Mouse (Mus musculus) forebrain, embryonic 16.5 days (tissue): ENCODE measurements around the gene Olfr530. TPM values are rescaled to one million over a fixed set of nuclear protein-coding genes. Genes with fewer than 3 reads are reported as not detected.

ENCODE experiments used
- polyA plus RNA-seq: library from polyadenylated mRNA; unstranded; fragments of >200 nt; fragmentation: Nextera tagmentation; extraction: Ambion mirVana; gene quantifications from 2 replicates; pipeline ENCODE4 v1.2.1, GENCODE M21; 2015

Olfr530 gene
- polyA plus RNA-seq, 1 experiment from 2014 or later: not detected

Other genes with a start within 250 kb of the Olfr530 start
- 34.6 and 36.5 TPM in 2 replicates for gene Mtg1, start 238.8 kb downstream of the Olfr530 start, polyA plus RNA-seq
- gene Sprn, start 221.5 kb downstream of the Olfr530 start, polyA plus RNA-seq: 15.7 and 19.1 TPM in 2 replicates
- not detected in 2 replicates for gene Olfr522, start 211.6 kb downstream of the Olfr530 start, polyA plus RNA-seq
- gene Olfr523, start 203.1 kb downstream of the Olfr530 start, polyA plus RNA-seq: not detected in 2 replicates
- gene Olfr524, start 170.4 kb downstream of the Olfr530 start, polyA plus RNA-seq: not detected in 2 replicates
- gene Cd163l1, start 158.1 kb downstream of the Olfr530 start, polyA plus RNA-seq: not detected in 2 replicates
- gene 5830411N06Rik, start 129.0 kb downstream of the Olfr530 start, polyA plus RNA-seq: not detected in 2 replicates
- gene Olfr525, start 55.5 kb downstream of the Olfr530 start, polyA plus RNA-seq: not detected in 2 replicates
- not detected in 2 replicates for gene Olfr527, start 42.3 kb downstream of the Olfr530 start, polyA plus RNA-seq
- gene Olfr60, start 14.7 kb downstream of the Olfr530 start, polyA plus RNA-seq: not detected in 2 replicates
- gene Olfr531, start 26.6 kb upstream of the Olfr530 start, polyA plus RNA-seq: not detected in 2 replicates
- gene Olfr532, start 45.3 kb upstream of the Olfr530 start, polyA plus RNA-seq: not detected in 2 replicates
- not detected in 2 replicates for gene Olfr533, start 87.0 kb upstream of the Olfr530 start, polyA plus RNA-seq
- not detected in 2 replicates for gene Olfr535, start 107.9 kb upstream of the Olfr530 start, polyA plus RNA-seq
- not detected in 2 replicates for gene Olfr536, start 131.1 kb upstream of the Olfr530 start, polyA plus RNA-seq
- gene Olfr538, start 191.6 kb upstream of the Olfr530 start, polyA plus RNA-seq: not detected in 2 replicates
- 0.03 TPM in 1 of 2 replicates, not detected in the other for gene Olfr46, start 224.9 kb upstream of the Olfr530 start, polyA plus RNA-seq